Mouse (Mus musculus): ENCODE results near the gene Mocs3. TPM values are rescaled to one million over a fixed set of nuclear protein-coding genes. Genes with fewer than 3 reads are reported as not detected.

The Mocs3 gene
- polyA plus RNA-seq, 1 experiment: 10.5 TPM

- peaks cover 52% of the 10 kb centered on the region for H3K27me3 ChIP-seq (replicated peaks)
- TF ChIP-seq FLI1 (IDR thresholded peaks at IDR 0.05; ENCODE audit: low read length) (no peak), GATA1 (IDR thresholded peaks at IDR 0.05; ENCODE audit: borderline replicate concordance, low read length) (no peak)
- H3K9me3 ChIP-seq: peaks cover 7% of the 10 kb centered on the region; the same call in 1 of the 2 replicates
Observed at GRCm38 (mm10) chr2:168256506-168256905, 26.1 kb downstream of the Mocs3 start.

GRCm38 (mm10) chr2:168257188-168257587, 26.8 kb downstream of the Mocs3 start:
- peaks cover 85% of the 10 kb centered on the region for H3K4me1 ChIP-seq
- H3K9me3 ChIP-seq: peaks cover 7% of the 10 kb centered on the region; the same call in 1 of the 2 replicates
- no peaks in the 10 kb centered on the region for H3K36me3 ChIP-seq (replicated peaks; ENCODE audit: low read length)
- TF ChIP-seq FLI1 (IDR thresholded peaks at IDR 0.05; ENCODE audit: low read length) (no peak), GATA1 (IDR thresholded peaks at IDR 0.05; ENCODE audit: borderline replicate concordance, low read length) (no peak)
- H3K4me3 ChIP-seq (replicated peaks): no peak overlapping the region
- peaks cover 52% of the 10 kb centered on the region for H3K27me3 ChIP-seq (replicated peaks)

More at GRCm38 (mm10) chr2:168256506-168256905, 26.1 kb downstream of the Mocs3 start:
- H3K4me3 ChIP-seq (replicated peaks): no peak overlapping the region
- H3K4me1 ChIP-seq: peaks cover 92% of the 10 kb centered on the region
- H3K36me3 ChIP-seq (replicated peaks; ENCODE audit: low read length): no peaks in the 10 kb centered on the region

GRCm38 (mm10) chr2:168259046-168259445, 28.6 kb downstream of the Mocs3 start:
- peaks cover 49% of the 10 kb centered on the region for H3K27me3 ChIP-seq (replicated peaks)
- no peak overlapping the region for H3K4me3 ChIP-seq (replicated peaks)
- TF ChIP-seq GATA1 (IDR thresholded peaks at IDR 0.05; ENCODE audit: borderline replicate concordance, low read length): no peak
- TF ChIP-seq FLI1 (IDR thresholded peaks at IDR 0.05; ENCODE audit: low read length): no peak
- peaks cover 10% of the 10 kb centered on the region; the same call in 1 of the 2 replicates for H3K9me3 ChIP-seq
- peaks cover 76% of the 10 kb centered on the region for H3K4me1 ChIP-seq
- no peaks in the 10 kb centered on the region for H3K36me3 ChIP-seq (replicated peaks; ENCODE audit: low read length)

GRCm38 (mm10) chr2:168260124-168260523, 29.7 kb downstream of the Mocs3 start:
- peaks cover 51% of the 10 kb centered on the region for H3K27me3 ChIP-seq (replicated peaks)
- H3K9me3 ChIP-seq: peaks cover 10% of the 10 kb centered on the region; the same call in 1 of the 2 replicates
- no peak overlapping the region for H3K4me3 ChIP-seq (replicated peaks)
- TF ChIP-seq FLI1 (IDR thresholded peaks at IDR 0.05; ENCODE audit: low read length) (no peak), GATA1 (IDR thresholded peaks at IDR 0.05; ENCODE audit: borderline replicate concordance, low read length) (no peak)
- H3K36me3 ChIP-seq (replicated peaks; ENCODE audit: low read length): no peaks in the 10 kb centered on the region
- peaks cover 66% of the 10 kb centered on the region for H3K4me1 ChIP-seq

- H3K4me3 ChIP-seq (replicated peaks): peak overlapping the region; percentile 51
- peaks cover 66% of the 10 kb centered on the region for H3K4me1 ChIP-seq
- H3K36me3 ChIP-seq (replicated peaks; ENCODE audit: low read length): no peaks in the 10 kb centered on the region
- TF ChIP-seq GATA1 (IDR thresholded peaks at IDR 0.05; ENCODE audit: borderline replicate concordance, low read length) (no peak), FLI1 (IDR thresholded peaks at IDR 0.05; ENCODE audit: low read length) (no peak)
- H3K27me3 ChIP-seq (replicated peaks): peaks cover 50% of the 10 kb centered on the region
- H3K9me3 ChIP-seq: peaks cover 10% of the 10 kb centered on the region; the same call in 1 of the 2 replicates
Observed at GRCm38 (mm10) chr2:168260900-168261299, 30.5 kb downstream of the Mocs3 start.

GRCm38 (mm10) chr2:168268033-168268432, 37.6 kb downstream of the Mocs3 start:
- Histone ChIP-seq H3K4me3 (replicated peaks) (no peak overlapping the region), H3K4me1 (peaks cover 26% of the 10 kb centered on the region), H3K36me3 (replicated peaks; ENCODE audit: low read length) (no peaks in the 10 kb centered on the region), H3K9me3 (peaks cover 15% of the 10 kb centered on the region), H3K27me3 (replicated peaks) (peaks cover 58% of the 10 kb centered on the region)
- no peak for TF ChIP-seq FLI1 (IDR thresholded peaks at IDR 0.05; ENCODE audit: low read length)
- TF ChIP-seq GATA1 (IDR thresholded peaks at IDR 0.05; ENCODE audit: borderline replicate concordance, low read length): no peak

GRCm38 (mm10) chr2:168273387-168273786, 43.0 kb downstream of the Mocs3 start:
- Histone ChIP-seq H3K9me3 (peaks cover 17% of the 10 kb centered on the region), H3K27me3 (replicated peaks) (peaks cover 91% of the 10 kb centered on the region), H3K36me3 (replicated peaks; ENCODE audit: low read length) (no peaks in the 10 kb centered on the region), H3K4me1 (peaks cover 38% of the 10 kb centered on the region), H3K4me3 (replicated peaks) (peak overlapping the region; percentile 76)
- TF ChIP-seq GATA1 (IDR thresholded peaks at IDR 0.05; ENCODE audit: borderline replicate concordance, low read length) (no peak), FLI1 (IDR thresholded peaks at IDR 0.05; ENCODE audit: low read length) (no peak)

GRCm38 (mm10) chr2:168274374-168274935, 44.0 kb downstream of the Mocs3 start:
- no peaks in the 10 kb centered on the region for H3K36me3 ChIP-seq (replicated peaks; ENCODE audit: low read length)
- no peak for TF ChIP-seq GATA1 (IDR thresholded peaks at IDR 0.05; ENCODE audit: borderline replicate concordance, low read length)
- no peak for TF ChIP-seq FLI1 (IDR thresholded peaks at IDR 0.05; ENCODE audit: low read length)
- peaks cover 92% of the 10 kb centered on the region for H3K27me3 ChIP-seq (replicated peaks)
- H3K4me1 ChIP-seq: peaks cover 37% of the 10 kb centered on the region
- H3K9me3 ChIP-seq: peaks cover 17% of the 10 kb centered on the region
- peak overlapping the region; percentile 76 for H3K4me3 ChIP-seq (replicated peaks)

GRCm38 (mm10) chr2:168280729-168281581, 50.5 kb downstream of the Mocs3 start:
- Histone ChIP-seq H3K27me3 (replicated peaks) (peaks cover 91% of the 10 kb centered on the region), H3K9me3 (peaks cover 29% of the 10 kb centered on the region), H3K4me1 (peaks cover 15% of the 10 kb centered on the region), H3K36me3 (replicated peaks; ENCODE audit: low read length) (no peaks in the 10 kb centered on the region), H3K4me3 (replicated peaks) (peak overlapping the region; percentile 89)
- TF ChIP-seq FLI1 (IDR thresholded peaks at IDR 0.05; ENCODE audit: low read length) (no peak), GATA1 (IDR thresholded peaks at IDR 0.05; ENCODE audit: borderline replicate concordance, low read length) (no peak)

GRCm38 (mm10) chr2:168281582-168281981, 51.2 kb downstream of the Mocs3 start, which contains the start of gene Kcng1:
Gene Kcng1, minus strand, starts transcription at chr2:168281736.
- H3K27me3 ChIP-seq (replicated peaks): peaks cover 91% of the 10 kb centered on the region
- no peak for TF ChIP-seq FLI1 (IDR thresholded peaks at IDR 0.05; ENCODE audit: low read length)
- no peak for TF ChIP-seq GATA1 (IDR thresholded peaks at IDR 0.05; ENCODE audit: borderline replicate concordance, low read length)
- peak within 1 kb of the TSS; percentile 89 for H3K4me3 ChIP-seq (replicated peaks)
- H3K4me1 ChIP-seq: peaks cover 15% of the 10 kb centered on the region
- peaks cover 35% of the 10 kb centered on the region for H3K9me3 ChIP-seq
- H3K36me3 ChIP-seq (replicated peaks; ENCODE audit: low read length): no peaks in the 10 kb centered on the region

Other genes starting within 250 kb of the Mocs3 start
- 123 and 438 TPM in 2 replicates for gene Ripor3, start 220.0 kb upstream of the Mocs3 start, polyA plus RNA-seq (2012; ENCODE audit: insufficient read depth, low replicate concordance)
- gene Pard6b, start 149.6 kb upstream of the Mocs3 start, polyA plus RNA-seq (2012; ENCODE audit: insufficient read depth, low replicate concordance): 1.4 and 1.8 TPM in 2 replicates
- gene Adnp, start 23.5 kb upstream of the Mocs3 start, polyA plus RNA-seq (2012; ENCODE audit: insufficient read depth, low replicate concordance): 9.5 and 14.3 TPM in 2 replicates
- not detected in 2 replicates for gene Gm20716, start 258 bp upstream of the Mocs3 start, polyA plus RNA-seq (2012; ENCODE audit: insufficient read depth, low replicate concordance)
- 34.7 and 155 TPM in 2 replicates for gene Dpm1, start within 50 bp of the Mocs3 start, polyA plus RNA-seq (2012; ENCODE audit: insufficient read depth, low replicate concordance)
- 0.03 TPM in 1 of 2 replicates, not detected in the other for gene Kcng1, start 51.1 kb downstream of the Mocs3 start, polyA plus RNA-seq (2012; ENCODE audit: insufficient read depth, low replicate concordance)